Mouse (Mus musculus): ENCODE measurements around the gene Gfpt2.
"Not testable (repeated sequence)": the region's sequence is repeated elsewhere in the genome, so short reads cannot be mapped to it uniquely, and the experiment has no call there.

Gfpt2 gene

DNA sequence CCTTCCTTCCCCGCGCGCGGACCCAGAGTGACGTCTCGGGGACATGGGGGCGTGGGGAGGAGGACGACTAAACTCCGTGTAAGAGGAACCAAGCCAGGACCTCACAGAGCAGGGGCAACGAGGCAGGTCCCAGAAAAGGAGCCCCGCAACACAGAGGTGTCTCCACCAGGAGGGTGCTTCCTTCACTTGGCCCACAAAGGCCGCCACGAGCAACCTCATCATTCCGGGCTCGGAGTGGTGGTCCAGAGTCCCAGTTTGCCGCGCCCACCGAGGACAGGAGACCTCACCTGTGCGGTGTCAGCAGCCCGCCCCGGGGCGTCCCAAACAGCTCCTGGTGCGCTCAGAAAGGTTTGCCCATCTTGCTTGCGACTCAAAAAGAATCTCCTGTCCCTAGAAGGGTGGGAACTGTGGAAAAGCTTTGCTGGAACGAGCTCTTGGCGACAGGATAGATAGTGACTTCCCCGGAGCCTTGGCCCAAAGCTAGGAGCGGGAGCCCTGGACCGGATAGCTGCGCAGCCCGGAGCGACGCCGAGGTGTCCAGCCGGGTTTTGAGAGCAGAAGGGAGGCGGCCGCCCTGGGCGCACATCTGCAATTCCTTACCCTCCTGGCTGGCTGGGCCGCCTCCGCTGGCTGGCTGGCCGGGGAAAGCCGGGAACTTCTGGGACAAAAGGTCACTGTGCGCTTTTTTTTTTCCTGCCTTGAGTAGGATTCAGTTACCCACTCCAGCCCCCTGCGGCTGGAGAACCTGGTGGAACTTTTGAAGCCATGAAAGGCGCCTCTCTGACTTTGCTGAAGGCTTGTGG lies 565 bp downstream of the Gfpt2 start:
- DNase-seq (ENCODE audit: low read depth, low spot score) = no peak

DNA sequence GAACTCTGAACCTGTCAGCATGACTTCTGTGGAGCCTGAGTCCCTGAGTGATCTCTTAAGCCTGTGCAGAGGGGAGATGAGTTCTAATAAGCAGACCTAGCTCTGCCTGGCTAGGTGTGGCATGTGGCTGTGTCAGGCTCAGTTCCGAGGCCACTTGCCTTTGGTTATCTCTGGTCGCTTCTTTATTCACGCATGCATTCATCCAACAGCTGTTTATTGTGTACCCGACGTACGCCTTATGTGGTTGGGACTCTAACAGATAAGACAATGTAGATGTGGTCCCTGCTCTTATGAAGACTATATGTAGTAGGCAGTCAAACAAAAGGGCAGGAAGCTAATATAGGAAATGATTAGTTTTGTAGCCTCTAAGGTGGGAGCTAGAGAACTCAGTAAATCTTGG lies 5.0 kb downstream of the Gfpt2 start:
- no peak for DNase-seq (ENCODE audit: low read depth, low spot score)

DNA sequence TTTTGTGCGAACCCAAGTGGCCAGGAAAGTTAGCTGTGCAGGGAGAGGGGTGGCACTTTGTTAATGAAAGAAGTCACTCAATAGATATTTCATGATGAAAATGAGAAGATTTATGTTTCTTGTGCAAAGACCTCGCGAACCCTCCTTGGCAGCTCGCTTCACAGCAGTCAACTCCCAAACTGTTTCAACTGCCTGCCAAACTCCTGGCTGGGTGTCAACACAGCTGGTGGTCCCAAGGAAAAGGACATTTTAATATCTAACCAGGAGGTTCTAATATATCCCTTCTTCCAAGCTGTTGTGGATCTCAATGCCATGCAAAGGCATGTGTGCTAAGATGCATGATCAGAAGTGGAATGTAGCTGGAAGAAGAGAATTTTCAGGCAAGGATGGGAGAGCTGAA lies 7.5 kb downstream of the Gfpt2 start:
- no peak for DNase-seq (ENCODE audit: low read depth, low spot score)

DNA sequence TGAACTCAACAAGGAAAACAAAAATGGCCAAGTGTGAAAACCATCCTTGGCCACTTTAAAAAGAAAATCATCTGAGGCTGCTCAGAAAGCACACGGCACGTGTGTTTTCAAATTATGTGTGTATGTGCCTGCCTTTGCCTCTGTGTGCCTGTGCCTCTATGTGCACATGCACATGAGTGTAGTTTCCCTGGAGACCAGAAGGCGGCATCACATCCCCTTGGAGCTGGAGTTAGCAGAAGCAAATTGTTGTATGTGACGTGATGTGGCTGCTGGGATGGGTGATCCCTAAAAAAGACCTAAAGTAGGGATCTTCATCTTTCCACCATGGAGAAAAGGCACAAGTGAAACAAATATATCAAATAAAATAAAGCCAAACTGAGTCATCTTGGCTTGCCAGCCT lies 9.8 kb downstream of the Gfpt2 start:
- no peak for DNase-seq (ENCODE audit: low read depth, low spot score)

GRCm38 (mm10) chr11:49806218-49806617 lies 12.2 kb downstream of the Gfpt2 start:
- DNase-seq (ENCODE audit: low read depth, low spot score) = no peak

GRCm38 (mm10) chr11:49808946-49809345 lies 15.0 kb downstream of the Gfpt2 start:
- DNase-seq (ENCODE audit: low read depth, low spot score) = no peak

DNA sequence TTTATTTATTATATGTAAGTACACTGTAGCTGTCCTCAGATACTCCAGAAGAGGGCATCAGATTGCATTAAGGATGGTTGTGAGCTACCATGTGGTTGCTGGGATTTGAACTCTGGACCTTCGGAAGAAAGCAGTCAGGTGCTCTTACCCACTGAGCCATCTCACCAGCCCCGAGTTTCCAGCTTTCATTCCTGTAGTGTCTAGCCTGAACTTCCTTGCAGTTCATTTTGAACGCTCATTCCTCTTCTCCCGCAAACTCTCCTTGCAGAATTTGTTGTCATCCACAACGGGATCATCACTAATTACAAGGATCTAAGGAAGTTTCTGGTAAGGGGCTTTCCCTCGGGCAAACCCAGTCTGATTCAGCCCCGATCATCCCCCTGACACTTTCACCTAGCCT lies 16.7 kb downstream of the Gfpt2 start:
- DNase-seq (ENCODE audit: low read depth, low spot score) = not testable (repeated sequence)

DNA sequence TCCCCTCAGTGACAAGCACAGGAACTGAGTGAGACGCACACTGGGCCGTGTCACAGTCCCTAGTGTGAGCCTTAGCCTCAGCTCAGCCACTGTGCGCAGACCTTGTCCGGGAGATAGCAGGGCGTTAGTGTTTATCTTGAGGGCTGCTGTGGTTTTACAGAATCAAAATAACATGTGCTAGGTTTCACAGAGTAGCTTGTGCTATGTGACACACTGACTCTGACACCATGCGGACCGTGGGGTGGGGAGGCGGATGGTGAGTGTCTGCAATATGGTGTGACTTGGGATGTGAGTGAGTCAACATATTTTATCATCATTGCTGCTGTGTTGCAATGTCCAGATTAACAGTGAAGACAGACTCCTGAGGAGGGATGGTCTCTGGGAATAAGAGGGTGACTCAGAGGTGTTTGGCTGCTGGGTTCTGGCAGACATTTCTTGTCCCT lies 17.1 kb downstream of the Gfpt2 start:
- no peak for DNase-seq (ENCODE audit: low read depth, low spot score)

GRCm38 (mm10) chr11:49811879-49812278 lies 17.9 kb downstream of the Gfpt2 start:
- DNase-seq (ENCODE audit: low read depth, low spot score) = no peak

DNA sequence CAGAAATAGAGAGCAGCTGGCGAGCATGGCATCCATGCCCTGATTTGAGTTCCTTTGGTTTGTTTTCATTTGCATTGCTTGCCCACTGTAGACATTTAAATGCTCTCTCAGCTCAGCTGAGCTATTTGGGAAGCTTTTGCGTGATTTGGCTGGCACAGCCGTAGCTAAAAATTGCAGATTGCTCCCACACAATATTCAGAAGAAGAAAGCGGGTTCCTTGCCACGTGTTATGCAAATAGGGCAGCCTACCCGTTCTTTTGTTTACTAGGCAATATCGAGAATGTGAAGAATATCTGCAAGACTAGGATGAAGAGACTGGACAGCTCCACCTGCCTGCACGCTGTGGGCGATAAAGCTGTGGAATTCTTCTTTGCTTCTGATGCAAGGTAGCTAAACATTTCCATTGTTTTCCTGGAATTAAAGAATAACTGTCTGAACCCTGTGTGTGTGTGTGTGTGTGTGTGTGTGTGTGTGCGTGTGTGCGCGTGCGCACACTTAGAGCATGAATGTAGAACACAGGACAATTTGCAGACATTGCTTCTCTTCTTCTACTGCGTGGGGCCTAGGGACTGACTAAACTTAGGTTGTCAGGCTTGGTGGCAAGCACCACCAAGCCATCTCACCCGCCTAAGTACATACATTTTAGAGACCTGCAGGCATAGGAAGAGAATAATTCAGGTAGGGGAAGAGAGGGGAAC lies 25.0 kb downstream of the Gfpt2 start:
- no peak for DNase-seq (ENCODE audit: low read depth, low spot score)

- no peak for DNase-seq (ENCODE audit: low read depth, low spot score)
Observed at GRCm38 (mm10) chr11:49819676-49820075, 25.7 kb downstream of the Gfpt2 start.

DNA sequence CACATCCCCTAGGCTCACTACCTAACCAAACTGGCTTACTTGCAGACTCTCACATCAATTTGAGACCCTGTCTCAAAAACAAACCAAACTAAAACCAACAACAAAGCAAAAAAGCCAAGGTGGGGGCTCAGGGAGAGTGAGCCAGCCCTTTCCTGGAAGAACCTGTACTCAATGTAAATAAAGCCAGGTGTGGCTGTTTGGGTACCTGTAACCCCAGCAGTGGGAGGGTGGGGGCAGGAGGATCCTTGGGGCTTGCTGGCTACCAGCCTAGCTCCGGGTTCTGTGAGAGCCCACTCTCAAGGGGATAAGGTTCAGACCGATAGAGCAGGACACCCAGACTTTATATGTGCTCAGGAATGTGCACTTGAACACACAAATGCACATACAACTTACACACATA lies 26.9 kb downstream of the Gfpt2 start:
- no peak for DNase-seq (ENCODE audit: low read depth, low spot score)

GRCm38 (mm10) chr11:49821546-49821945 lies 27.6 kb downstream of the Gfpt2 start:
- DNase-seq (ENCODE audit: low read depth, low spot score) = no peak

- DNase-seq (ENCODE audit: low read depth, low spot score) = no peak
Observed at GRCm38 (mm10) chr11:49822337-49822736, 28.4 kb downstream of the Gfpt2 start.

DNA sequence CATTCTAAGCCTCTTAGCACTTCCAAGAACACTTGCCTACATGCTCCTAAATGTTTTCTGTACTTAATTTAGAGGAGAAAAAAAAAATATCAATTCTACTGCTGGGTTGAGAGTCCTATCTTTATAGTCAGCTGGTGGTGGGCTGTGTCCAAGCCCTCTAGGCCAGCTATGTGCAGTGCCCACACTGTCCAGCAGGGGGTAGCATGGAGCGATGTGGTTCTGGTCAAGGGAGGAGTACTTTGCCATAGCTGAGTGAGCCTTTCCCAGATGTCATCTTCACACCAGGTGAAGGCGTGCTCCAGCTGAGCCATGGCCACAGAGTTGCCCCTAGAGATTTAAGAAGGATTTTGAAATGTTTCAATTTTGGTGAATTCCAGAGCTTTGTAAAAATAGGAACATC lies 30.9 kb downstream of the Gfpt2 start:
- no peak for DNase-seq (ENCODE audit: low read depth, low spot score)

DNA sequence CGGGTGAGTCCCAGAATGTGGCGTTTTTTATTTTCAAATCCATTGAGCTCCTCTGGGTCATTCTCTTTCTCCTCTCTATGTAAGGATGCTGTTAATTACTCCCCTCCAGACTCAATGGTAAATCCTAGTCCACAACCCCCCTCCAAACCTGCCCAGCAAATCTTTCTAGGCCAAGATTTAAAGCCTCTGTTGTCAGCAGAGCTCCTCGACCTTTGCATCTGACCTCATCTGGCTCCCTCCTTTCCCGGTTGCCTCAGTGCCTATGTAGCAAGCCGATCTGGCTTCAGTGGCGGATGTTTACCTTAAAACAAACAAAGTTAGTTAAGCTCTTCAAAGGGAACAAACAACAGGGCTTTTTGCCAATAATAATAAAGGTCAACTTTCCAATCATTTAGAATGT lies 33.3 kb downstream of the Gfpt2 start:
- no peak for DNase-seq (ENCODE audit: low read depth, low spot score)

DNA sequence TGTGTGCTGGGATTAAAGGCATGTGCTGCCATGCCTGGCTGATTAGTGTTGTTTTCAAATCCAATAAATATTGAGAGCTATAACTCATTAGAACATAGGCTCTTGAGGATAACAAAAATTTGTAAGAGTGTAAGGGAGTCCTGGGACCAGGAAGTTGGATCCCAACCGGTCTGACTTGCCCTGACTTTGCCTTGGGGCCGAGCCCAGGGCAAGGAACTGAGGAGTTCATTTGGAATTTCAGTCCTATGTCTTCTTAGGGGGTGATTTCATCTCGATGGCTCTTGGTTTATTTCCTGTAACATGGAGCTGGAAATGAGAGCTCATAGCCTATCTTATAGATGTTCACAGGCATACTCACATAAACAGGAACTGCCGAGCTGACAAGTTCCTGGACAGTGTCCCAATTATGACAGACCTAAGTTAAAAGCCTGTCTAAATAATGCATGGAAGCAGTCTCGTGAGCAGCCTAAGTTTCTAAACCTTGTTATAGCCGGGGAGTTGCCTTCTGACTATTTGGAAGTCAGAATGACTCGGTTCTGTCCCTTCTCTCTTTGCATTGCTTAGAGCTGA lies 35.3 kb downstream of the Gfpt2 start:
- no peak for DNase-seq (ENCODE audit: low read depth, low spot score)

- DNase-seq (ENCODE audit: low read depth, low spot score) = no peak
Observed at GRCm38 (mm10) chr11:49831980-49832379, 38.0 kb downstream of the Gfpt2 start.

DNA sequence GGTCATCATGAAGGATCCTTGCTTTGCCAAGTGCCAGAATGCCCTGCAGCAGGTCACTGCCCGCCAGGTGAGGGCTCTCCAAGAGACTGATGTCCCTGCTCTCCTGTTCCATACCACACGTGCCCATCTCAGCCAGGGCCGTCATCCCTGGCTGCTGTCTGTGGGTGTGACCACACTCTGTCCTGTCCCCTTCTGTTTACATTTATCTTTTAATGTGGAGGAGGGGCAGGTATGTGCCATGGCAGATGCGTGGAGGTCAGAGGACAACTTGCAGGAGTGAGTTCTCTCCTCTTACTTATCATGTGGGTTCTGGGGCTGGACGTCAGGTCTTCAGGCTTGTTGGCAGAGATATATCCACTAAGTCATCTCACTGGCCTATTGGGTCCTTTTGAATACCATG lies 39.0 kb downstream of the Gfpt2 start:
- no peak for DNase-seq (ENCODE audit: low read depth, low spot score)

DNA sequence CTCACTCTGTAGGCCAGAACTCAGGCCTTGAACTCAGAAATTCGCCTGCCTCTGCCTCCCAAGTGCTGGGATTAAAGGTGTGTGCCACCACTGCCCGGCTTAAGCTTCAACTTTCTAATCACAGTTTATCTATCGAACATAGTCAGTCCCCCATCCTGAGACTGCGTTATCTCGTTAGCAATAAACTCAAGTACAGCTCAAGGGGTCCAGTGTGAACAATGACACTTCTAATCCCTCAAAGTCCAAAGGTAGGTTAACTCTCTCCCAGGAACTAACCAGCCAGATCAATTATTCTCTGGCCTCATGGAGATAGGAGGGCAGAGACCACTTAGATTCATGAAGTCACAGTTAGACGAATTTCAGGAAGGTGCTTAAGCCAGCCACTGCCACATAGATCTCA lies 40.3 kb downstream of the Gfpt2 start:
- no peak for DNase-seq (ENCODE audit: low read depth, low spot score)

DNA sequence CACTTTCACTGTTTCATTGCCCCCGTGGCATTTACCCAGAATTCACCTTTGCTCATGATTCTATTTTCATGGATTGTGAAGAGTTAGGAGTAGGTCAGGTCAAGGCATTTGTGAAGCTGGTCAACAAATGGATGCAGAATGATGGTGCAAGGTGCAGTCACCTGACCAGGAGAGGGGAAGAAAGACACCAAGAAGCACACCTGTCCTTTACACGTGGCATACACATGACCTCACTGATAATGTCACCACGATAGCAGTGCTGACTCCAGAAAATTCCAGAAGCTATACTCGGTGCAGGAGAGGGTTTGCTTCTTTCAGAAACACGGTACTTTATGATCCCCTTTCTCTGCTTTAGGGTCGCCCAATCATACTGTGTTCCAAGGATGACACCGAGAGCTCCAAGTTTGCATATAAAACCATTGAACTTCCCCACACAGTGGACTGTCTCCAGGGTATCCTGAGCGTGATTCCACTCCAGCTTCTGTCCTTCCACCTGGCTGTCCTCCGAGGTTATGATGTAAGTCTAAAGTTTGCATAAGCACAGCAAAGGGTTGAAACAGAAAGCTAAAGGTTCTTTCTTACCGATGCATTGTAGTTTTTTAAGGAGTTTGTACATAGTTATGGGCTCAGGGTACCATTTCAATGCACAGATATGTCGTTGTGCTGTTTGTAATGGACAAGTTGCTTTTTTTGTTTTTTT lies 41.4 kb downstream of the Gfpt2 start:
- no peak for DNase-seq (ENCODE audit: low read depth, low spot score)

GRCm38 (mm10) chr11:49837717-49838407 lies 43.9 kb downstream of the Gfpt2 start:
- no peak for DNase-seq (ENCODE audit: low read depth, low spot score)

Data from retina, postnatal 7 days (tissue).